Mouse (Mus musculus) heart, postnatal 10 days (tissue): ENCODE results near the gene Erich6. TPM values are rescaled to one million over a fixed set of nuclear protein-coding genes. Genes with fewer than 3 reads are reported as not detected.

Source experiments
- DNase-seq, 2 experiments: peaks; one replicate each; pipeline ENCODE4 v3.0.0; 2021
- intact Hi-C: fragments of 180-260 bp; cut with DNase I; formaldehyde crosslinking; loops from one replicate; pipeline ENCODE4 v1.15.1; 2025
- total RNA-seq, 2 experiments: library from RNA; stranded (reverse); gene quantifications; 2 replicates each; pipeline ENCODE4 v1.2.3; 2021

Gene Erich6
- total RNA-seq, result under 1 TPM in 1 of 2 experiments, not detected in 1; 0.12 TPM

DNA sequence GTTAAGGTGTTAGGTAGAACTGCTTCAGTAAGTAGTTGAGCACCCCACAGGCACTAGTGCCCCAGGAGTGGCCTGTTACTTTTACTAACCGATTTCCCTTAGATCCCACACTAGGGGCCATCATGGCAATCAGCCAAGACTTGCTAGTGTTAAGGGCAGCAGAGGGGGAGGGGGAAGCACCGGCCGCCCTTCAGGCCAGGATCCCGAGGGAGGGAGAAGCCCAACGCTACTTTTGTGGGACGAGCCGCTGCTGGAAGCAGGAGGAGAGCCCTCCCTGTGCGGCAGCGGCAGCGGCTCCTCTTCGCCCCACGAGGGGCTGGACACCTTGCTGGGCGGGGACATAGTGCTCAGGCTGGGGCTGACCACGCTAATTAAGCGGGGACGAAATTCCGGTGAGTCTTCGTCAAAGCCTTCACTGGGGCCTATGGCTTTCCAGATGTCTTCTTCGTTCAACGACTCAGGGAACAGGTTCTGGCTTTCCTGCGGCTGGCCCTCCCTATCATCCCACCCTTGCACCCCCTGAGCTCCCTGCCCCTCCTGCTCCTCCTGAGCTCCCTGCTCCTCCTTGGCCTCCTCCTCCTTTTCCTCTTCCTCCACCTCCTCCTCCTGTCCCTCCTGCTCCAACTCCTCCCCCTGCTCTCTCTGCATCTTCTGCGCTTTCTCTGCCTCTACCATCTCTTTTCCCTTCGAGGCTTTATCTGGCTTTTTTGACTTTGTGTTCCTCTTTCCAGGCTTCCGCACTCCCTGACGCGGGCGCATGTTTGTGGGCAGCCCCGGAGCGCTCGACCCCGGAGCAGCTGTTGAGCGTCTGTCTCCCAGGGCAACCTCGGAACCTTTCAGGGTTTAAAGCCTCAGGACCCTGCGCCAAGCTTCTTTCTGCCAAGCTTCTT lies at the start of gene Erich6:
TSS of gene Erich6 (minus strand) at position 802 of the 890 bp plus-strand sequence.
- peak; percentile 21 to 26 for DNase-seq
- intact Hi-C loops, result no loop called here

DNA sequence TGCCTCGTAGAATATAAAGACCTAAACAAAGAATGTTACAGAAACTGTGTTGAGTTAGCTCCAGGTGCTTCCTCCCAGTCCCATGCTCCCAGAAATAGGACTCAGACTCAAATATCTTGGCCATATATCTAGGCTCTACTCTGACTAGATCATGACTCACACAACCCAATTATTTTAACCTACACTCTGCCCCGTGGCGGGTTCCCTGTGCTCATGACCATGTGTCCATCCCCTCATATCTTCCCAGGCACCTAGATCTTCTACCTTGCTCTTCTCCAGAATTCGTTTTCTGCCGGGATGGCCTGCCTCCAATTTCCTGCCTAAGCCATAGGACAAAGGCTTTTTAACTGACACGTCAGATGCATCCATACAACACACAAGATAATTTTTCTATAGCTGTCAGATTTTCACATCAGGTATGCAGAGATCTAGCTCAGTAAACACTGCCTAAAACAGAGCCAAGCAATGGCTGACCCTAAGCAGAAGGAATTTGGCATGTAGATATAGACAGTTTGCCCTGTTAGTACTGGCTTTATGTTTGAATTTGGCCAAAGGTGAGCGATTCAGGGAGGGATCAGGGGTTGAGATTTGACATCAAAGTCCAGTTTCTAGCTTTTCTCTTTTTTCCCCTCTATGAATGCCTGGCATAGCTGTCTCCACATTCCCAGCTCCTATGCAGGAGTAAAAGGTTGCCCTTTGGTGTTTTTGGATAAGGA lies 49.4 kb upstream of the Erich6 start:
- intact Hi-C loops, result no loop called here

DNA sequence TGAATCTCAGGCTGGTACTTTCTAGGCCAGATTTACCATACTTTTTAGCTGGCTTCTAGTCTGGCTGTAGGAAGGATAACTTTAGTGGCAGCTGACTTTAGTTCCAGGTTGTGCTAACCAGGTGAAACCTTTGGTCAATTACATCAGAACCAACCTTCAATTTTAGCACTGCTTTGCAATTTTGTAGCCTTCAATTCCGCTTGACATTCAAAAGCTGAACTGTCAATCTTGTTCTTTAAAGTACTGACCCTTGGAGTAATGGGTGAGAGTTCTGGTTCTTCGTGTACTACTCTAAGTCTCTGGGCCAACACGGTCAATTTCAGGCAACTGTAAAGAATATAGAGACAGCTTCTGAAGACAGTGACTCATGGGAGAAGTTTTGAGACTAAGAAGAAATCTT lies 48.4 kb upstream of the Erich6 start:
- no peak for DNase-seq
- intact Hi-C loops, result no loop called here

More for the DNA sequence above, 49.4 kb upstream of the Erich6 start:
- no peak for DNase-seq

DNA sequence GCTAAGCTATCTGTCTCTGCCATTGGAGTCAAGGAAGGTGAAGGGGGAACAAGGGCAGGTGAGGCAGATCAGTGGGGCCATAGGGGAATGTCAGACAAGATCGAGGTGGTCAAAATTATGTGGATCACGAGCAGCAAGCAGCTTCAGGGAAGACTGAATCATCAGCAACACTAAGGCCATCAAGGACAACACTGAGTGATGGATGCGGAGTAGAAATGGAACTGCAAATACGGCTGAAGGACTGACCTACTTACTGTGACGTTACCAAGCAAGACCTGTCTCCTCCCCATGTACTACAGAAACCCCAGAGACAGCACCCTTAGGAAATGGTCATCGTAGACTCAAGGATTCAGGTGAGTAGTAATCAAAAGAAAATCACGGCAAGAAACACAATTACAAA lies 46.3 kb upstream of the Erich6 start:
- no peak for DNase-seq
- intact Hi-C loops, result no loop called here

DNA sequence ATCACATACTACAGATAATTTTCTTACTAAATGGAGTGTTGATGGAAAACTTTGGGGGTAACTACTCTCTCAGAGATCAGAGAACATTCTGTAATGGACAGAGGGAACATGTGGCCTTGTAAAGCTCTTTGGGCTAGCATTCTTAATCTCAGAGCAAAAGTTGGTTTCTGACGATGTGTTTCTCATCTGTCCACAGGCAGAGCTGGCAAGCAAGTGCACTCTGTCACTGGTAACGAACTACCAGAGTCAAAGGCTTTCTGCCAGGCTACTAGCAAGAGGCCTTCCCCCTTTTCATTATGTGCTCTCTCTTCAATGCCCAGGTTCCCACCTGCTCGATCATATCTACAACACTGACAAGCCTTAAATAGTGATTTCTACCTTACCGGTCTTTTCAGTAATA lies 45.3 kb upstream of the Erich6 start:
- no peak for DNase-seq
- intact Hi-C loops, result no loop called here

DNA sequence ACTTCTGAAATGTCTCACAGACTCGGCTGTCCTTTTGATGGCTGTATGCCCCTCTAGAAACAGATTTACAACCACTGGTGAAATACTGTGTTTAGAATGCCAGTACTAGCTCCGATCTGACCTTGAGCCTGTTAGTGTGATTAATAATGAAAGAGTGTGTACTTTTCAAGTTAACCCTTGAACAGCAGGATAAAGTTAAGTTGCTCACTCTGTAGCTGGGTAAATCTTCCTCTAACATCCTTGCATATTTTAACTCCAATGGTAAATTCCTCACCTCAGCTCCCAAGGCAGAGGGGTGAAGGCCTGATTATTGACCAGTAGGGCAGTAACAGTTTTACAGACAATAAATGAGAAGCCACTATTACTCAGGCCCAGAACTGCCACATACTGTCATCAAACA lies 44.8 kb upstream of the Erich6 start:
- DNase-seq, result no peak
- intact Hi-C loops, result no loop called here

DNA sequence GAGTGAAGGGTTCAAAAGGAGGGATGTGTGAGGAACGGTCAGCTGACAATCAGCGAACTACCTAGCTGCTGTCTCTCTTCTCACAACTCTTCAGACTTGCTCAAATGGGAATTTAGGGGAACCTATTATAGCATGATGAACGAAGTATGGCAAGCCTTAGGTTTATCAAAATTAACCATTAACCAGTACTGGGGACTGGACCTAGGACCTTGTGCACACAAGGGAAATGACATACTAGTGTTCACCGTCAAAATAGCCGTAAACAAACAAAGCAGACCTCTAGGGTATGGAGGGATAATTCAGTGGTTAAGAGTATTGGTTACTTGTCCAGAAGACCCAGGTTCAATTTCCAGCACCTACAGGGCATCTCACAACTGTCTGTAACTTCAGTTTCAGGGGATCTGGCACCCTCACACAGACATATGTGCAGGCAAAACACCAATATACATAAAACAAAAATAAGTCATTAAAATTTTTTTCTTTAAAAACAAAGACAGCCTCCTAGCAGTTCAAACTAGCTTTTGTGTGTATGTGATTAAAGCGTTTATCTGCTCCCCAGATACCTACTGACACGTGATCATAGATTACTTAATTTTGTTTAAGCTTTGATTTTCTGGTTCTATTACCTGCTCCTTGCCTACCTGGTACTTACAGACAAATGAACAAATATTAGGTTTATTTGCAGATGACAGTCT lies 44.1 kb upstream of the Erich6 start:
- intact Hi-C loops, result no loop called here
- DNase-seq, result no peak

DNA sequence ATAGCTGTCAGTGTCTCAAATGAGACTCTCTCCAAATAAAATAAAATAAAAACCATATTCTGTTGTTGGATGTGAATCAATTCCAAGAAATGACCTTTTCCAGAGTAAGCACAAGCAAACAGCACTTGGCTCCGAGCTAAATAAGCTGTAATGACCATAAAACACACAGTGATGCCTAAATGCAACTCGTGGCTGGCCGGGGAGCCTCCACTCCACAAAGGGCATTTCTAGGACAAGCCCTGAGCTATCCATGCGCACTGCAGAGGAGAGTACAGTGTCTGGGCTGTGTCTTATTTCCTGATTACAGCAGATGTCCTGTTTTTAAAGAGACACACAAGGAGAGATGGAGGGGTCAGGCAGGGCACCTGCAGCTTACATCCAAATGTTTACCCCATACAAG lies 43.0 kb upstream of the Erich6 start:
- intact Hi-C loops, result no loop called here
- no peak for DNase-seq

DNA sequence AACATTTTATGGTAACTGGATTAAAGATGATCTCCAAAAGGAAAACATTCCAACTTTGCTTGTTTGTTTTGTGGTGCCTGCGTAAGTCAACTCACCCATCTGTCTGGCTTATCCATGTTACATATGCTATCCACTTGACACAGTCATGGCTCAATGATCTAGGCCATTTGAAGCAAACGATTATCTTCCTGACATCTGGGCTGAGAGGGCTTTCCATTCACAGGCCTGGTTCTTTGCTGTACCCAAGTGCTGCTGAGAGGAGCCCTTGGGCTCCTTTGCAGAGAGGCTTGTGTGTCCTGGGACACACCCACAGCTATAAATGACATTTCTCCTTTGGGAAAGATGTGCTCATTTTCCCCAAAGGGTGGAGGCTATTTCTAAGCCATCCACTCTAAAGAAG lies 41.9 kb upstream of the Erich6 start:
- no peak for DNase-seq
- intact Hi-C loops, result no loop called here

DNA sequence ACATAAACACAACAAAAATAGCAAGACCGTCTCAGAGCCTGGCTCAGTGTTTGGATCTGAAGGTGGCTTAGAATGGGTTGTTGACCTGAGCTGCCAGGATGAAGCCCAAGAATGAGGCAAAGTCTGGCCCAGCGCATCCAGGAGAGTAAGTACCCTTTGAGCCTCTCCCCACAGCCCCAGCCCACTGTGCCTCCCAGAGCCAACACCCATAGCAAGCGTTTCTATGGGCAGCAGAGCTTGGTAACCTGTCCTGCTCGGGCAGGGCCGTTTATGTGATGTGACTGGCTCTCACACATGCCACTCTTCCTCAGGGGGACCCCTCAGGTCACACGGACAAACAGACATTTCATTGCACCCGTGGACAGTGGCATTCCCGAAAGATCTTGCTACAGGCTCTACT lies 41.4 kb upstream of the Erich6 start:
- DNase-seq, result no peak
- intact Hi-C loops, result no loop called here

DNA sequence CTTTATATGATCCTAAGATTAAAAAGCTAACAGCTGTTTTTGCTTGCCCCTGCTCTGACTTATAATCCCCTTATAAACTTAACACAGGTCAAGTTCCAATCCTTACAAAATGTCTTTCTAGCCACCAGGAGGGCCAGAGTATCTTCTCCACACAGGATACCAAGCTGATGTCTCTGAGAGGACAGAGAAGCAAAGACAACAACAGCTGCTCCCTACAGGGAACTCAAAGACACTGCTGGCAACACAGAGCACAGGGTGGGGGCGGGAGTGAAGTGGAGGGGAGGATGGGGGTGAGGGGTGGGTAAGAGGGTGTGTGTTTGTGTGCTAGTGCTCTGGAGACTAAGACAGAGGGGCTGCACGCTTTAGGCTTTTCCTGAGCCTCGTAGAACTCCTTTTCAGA lies 40.6 kb upstream of the Erich6 start:
- intact Hi-C loops, result no loop called here
- DNase-seq, result no peak

DNA sequence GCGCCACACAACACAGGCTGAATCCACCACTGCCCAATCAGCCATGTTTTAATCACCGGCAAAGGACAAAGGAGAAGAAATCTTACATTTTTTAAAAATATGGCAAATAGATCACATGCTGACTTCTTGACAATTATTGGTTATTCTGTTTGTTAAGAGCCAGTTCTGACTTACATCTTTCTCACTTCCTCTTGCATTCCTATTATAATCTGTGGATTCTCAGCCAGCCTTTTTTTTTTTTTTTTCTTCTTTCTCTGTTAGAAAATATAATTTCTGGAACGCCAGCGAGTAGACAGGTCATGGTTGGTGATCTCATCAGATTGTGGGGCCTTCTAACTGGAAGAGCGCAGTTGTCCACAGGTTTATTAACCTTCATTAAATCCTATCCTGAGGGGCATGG lies 36.3 kb upstream of the Erich6 start:
- intact Hi-C loops, result no loop called here
- no peak for DNase-seq

DNA sequence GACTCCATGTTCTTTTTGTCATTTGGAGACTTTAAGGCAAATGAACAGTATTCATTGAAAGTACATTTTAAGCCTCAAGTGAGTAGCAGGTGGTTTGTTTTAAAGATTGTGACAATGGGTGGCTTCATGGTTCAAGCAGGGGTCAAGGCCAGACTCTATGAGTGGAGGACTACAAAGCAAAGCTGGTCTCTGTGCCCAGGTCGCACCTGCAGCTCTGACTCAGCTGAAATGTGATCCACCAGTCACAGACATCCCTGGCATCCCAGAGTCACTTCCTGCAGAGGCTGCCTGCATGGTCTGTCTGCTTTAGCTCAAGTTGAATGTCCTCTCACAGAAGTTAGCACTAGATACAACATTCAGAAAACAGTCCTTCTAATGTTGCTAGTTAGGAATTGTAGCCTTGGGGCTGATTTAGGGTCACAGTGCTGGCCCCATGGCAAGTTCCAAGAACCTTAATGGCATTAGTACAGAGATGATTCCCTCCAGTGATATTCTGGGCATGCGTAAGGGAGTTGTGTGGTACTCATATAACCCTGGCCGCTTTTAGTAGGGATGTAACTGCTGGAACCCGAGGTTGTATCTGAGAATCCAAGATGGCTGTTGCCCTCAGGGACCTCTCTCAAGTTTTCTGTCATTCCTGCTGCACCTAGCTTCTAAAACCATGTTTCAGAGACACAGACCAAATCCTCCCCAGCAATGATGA lies 35.6 kb upstream of the Erich6 start:
- DNase-seq, result no peak
- intact Hi-C loops, result no loop called here

DNA sequence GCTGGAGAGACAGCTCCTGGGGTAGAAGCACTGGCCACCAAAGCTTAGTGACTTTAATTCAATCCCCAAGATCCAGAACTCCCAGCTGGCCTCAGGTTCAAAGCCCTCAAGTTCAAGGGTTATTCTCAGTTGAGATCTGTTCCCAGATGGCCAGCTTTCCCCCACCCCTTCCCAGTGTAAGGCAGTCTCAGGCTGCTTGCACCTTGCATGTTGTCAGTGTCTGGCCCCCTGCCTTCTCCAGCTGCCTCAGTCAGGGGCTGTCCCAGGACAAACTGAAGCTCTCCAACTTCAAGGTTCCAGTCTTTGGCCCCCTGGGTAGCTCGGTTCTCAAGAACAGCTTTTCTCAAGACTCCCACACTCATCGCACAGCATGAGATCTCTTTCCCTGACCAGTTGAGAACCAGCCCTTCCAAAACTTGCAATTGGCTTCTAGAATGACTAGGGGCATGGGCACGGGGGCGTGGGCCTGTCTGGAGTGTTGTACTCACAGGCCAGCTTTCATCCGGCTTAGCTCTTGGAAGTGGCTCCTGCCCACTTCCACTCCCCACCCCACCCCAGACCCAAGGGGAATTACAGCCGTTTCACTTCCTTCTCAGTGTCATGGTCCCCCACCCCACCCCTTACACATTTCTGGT lies 34.7 kb upstream of the Erich6 start:
- DNase-seq, result peak in 1 of 2 experiments; percentile 27
- intact Hi-C loops, result no loop called here

DNA sequence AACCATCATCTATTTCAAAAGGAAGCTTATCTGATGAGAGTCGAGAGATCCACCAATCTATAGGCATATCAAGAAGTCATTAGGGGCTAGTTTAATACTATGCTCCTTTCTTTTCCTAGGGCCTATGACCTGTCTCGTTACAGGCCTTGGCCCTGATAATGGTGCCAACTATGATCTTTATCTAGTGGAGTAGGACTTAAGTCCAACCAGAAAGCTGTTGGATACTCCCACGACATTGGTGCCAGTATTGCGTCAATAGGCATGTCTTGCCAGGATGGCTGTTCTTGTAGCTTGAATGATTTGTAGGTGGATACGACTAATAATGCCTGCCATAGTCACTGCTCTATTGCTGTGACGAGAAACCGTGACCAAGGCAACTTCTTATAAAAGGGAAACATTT lies 27.0 kb upstream of the Erich6 start:
- intact Hi-C loops, result no loop called here
- no peak for DNase-seq

DNA sequence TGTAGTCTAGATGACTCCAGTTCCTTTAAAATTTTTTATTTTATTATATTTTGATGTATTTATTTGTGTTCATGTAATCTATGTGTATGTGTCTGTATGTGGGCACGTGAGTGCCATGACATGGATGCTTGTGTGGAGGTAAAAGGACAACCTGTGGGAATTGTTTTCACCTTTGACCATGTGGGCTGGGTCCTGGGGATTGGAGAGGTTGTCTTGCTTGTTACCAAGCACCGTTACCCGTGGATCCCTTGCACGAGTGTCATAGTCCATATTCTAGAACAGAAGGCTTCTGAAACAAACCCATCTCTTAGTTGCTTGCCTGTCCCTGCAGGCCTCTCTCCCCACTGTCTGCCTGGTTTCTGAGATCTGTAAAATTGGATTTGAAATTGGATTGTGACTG lies 23.6 kb upstream of the Erich6 start:
- intact Hi-C loops, result no loop called here
- DNase-seq, result no peak

DNA sequence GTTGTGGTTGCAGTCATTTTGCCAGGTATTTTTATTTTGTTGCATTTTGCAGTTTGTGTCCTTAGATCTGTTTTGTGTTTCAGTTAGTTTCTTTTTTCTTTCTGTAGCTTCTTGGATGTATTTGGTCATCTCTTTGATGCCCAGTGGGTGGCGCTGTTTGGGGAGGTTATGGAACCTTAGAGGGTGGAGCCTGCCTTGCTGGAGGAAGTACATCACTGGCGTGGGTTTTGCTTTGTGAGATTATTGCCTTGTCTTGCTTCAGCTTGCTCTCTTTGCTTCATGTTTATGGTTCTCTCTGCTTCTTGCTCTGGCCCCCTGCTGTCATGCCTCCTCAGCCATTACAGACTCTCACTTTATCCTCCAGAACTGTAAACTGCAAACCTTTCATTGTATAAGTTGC lies 20.3 kb upstream of the Erich6 start:
- intact Hi-C loops, result no loop called here
- DNase-seq, result peak; percentile 28 to 75

DNA sequence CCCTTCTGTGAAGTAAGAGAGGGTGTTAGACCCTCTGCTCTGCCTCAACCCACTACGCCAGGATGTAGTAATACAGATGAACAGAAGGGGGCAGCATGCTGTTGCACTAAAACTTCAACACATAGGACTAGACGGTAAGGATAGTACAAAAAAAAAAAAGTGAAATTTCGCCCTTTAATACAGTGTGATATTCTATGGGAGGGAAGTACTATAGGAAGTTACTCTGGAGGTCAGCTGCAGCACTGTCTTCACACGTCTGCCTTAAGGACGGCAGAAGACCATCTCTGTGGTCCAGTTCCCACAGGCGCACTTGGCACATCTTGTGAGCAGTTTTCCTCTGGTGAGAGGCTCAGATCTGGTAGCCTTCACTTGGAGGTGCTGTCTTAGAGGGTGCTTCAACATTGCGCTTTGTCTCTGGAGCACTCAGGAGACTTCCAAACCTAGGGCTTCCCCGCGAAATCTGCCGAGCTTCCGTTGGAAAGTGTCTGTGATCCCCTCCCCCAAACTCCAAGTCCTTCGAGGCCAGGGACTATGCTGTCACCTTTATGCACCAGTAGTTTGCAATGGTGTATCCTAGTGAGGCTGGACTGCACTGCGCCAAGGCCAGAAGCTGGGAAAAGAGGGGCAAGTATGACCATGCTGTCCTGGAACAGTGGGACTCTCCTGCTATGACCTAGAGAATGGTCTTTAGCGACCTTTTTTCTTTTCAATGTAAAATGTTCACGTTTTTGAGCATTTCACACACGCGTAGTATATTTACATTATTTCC lies 18.5 kb upstream of the Erich6 start:
- peak; percentile 73 to 84 for DNase-seq
- intact Hi-C loops, result loop anchor here (1.0 to 2.0 kb wide), 3 partner anchors 37 to 401 kb away; partner anchors contain the start of gene Siah2

DNA sequence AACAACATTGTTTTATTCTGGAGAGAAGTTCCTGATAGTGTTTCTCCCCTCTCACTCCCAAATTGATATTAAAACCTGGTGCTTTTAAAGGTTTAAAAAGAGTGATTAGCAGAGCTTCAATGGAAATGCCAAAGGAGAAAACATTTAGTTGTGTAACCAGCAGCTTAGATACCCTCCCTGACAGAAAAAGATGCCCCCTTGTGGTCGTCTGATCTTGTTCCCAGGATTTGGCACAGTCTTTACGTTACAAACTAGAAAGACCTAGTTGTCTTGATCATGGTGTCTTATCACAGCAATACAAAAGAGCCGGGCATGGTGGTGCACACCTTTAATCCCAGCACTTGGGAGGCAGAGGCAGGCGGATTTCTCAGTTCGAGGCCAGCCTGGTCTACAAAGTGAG lies 16.9 kb upstream of the Erich6 start:
- intact Hi-C loops, result loop anchor here (2.0 kb wide), 2 partner anchors 39 to 403 kb away; partner anchors contain the start of gene Siah2
- DNase-seq, result peak; percentile 10 to 58
